Mouse (Mus musculus) stomach, embryonic 14.5 days (tissue): ENCODE results near the gene Lta. TPM values are rescaled to one million over a fixed set of nuclear protein-coding genes. Genes with fewer than 3 reads are reported as not detected.

Experiments
- ATAC-seq: fragments of 200-750 bp; cut with Nextera tagmentation; 2 replicates; pipeline ENCODE4 v1.8.0; 2017; ENCODE audit warnings: low read depth, moderate TSS enrichment; ENCODE audit not compliant: insufficient number of reproducible peaks, insufficient read depth, low FRiP score
- H3K27ac ChIP-seq: fragments of 300-500 bp; sonication (generic); 2 replicates; pipeline ENCODE4 v1.5.1; 2014; ENCODE audit warnings: mild to moderate bottlenecking, low read length, moderate library complexity, mixed read lengths
- H3K27me3 ChIP-seq: fragments of 300-500 bp; sonication (generic); 2 replicates; pipeline ENCODE4 v1.6.1; 2014; ENCODE audit warnings: low read length, control low read depth, mixed read lengths; ENCODE audit not compliant: control insufficient read depth, insufficient read depth
- H3K36me3 ChIP-seq: fragments of 300-500 bp; sonication (generic); 2 replicates; pipeline ENCODE4 v1.6.1; 2014; ENCODE audit warnings: mild to moderate bottlenecking, control low read depth, low read length, moderate library complexity, mixed read lengths; ENCODE audit not compliant: control insufficient read depth, insufficient read depth
- H3K4me1 ChIP-seq: fragments of 300-500 bp; sonication (generic); 2 replicates; pipeline ENCODE4 v1.6.1; 2014; ENCODE audit warnings: low read length, control low read depth, mixed read lengths; ENCODE audit not compliant: control insufficient read depth, insufficient read depth
- H3K4me2 ChIP-seq: fragments of 300-500 bp; sonication (generic); replicated peaks from 2 replicates; pipeline ENCODE4 v1.6.1; 2014; ENCODE audit warnings: low read depth, low read length, control low read depth
- H3K4me3 ChIP-seq: fragments of 300-500 bp; sonication (generic); 2 replicates; pipeline ENCODE4 v1.5.1; 2014; ENCODE audit warnings: low read depth, low read length, control low read depth
- H3K9ac ChIP-seq: fragments of 300-500 bp; sonication (generic); replicated peaks from 2 replicates; pipeline ENCODE4 v1.6.1; 2014; ENCODE audit warnings: low read depth, mild to moderate bottlenecking, control low read depth, low read length, moderate library complexity, mixed read lengths
- H3K9me3 ChIP-seq: fragments of 300-500 bp; sonication (generic); 2 replicates; pipeline ENCODE4 v1.6.1; 2016; ENCODE audit warnings: low read depth, low read length, control low read depth; ENCODE audit not compliant: control insufficient read depth
- WGBS: fragments of 180-500 bp; shearing (Covaris S2); extraction: QIAGEN DNeasy Blood & Tissue Kit; methylation state at CpG from one replicate; pipeline ENCODE4 v1.1.7; 2014; 5-methylcytosine and 5-hydroxymethylcytosine counted together
- polyA plus RNA-seq: library from polyadenylated mRNA; unstranded; fragments of >200 nt; fragmentation: Nextera tagmentation; extraction: Ambion mirVana; gene quantifications from 2 replicates; pipeline ENCODE4 v1.2.1, GENCODE M21; 2014

Lta gene
- polyA plus RNA-seq, 1 experiment from 2014 or later: 0.59 TPM

- Histone ChIP-seq H3K4me2 (peak overlapping the region; percentile 51), H3K9me3 (no peaks in the 10 kb centered on the region), H3K27ac (peak overlapping the region; percentile 78), H3K27me3 (no peaks in the 10 kb centered on the region), H3K9ac (0 out of 2 replicates have a peak overlapping the region, but pooled peaks have one; percentile 6), H3K36me3 (no peaks in the 10 kb centered on the region), H3K4me3 (peak overlapping the region; percentile 37), H3K4me1 (peaks cover 6% of the 10 kb centered on the region; the same call in 1 of the 2 replicates)
- 0% methylated on average over 4 of the region's 4 CpGs for WGBS
- ATAC-seq: peak; percentile 25; the same call in 1 of the 2 replicates
Observed at GRCm38 (mm10) chr17:35186681-35187080, 18.5 kb downstream of the Lta start.

GRCm38 (mm10) chr17:35185639-35186611, 19.2 kb downstream of the Lta start:
- no peaks in the 10 kb centered on the region for H3K27me3 ChIP-seq
- WGBS: 4% methylated on average over 17 of the region's 18 CpGs
- H3K4me2 ChIP-seq: peak overlapping the region; percentile 51
- ATAC-seq: peak; percentile 68
- peak overlapping the region; percentile 37 for H3K4me3 ChIP-seq
- peak overlapping the region; percentile 30; the same call in 1 of the 2 replicates for H3K9ac ChIP-seq
- H3K9me3 ChIP-seq: no peaks in the 10 kb centered on the region
- H3K36me3 ChIP-seq: no peaks in the 10 kb centered on the region
- peak overlapping the region; percentile 78 for H3K27ac ChIP-seq
- peaks cover 6% of the 10 kb centered on the region; the same call in 1 of the 2 replicates for H3K4me1 ChIP-seq

GRCm38 (mm10) chr17:35180093-35180492, 25.1 kb downstream of the Lta start:
- no peaks in the 10 kb centered on the region for H3K4me1 ChIP-seq
- no peaks in the 10 kb centered on the region for H3K36me3 ChIP-seq
- no peak overlapping the region for H3K27ac ChIP-seq
- no peak overlapping the region for H3K4me2 ChIP-seq
- H3K9me3 ChIP-seq: no peaks in the 10 kb centered on the region
- no peak overlapping the region for H3K9ac ChIP-seq
- H3K27me3 ChIP-seq: no peaks in the 10 kb centered on the region
- no peak overlapping the region for H3K4me3 ChIP-seq
- ATAC-seq: no peak
- WGBS: 87% methylated on average over 5 of the region's 5 CpGs

GRCm38 (mm10) chr17:35178528-35178927, 26.6 kb downstream of the Lta start:
- no peaks in the 10 kb centered on the region for H3K27me3 ChIP-seq
- WGBS: 14% methylated on average over 5 of the region's 5 CpGs
- no peak overlapping the region for H3K4me3 ChIP-seq
- no peaks in the 10 kb centered on the region for H3K4me1 ChIP-seq
- no peak overlapping the region for H3K9ac ChIP-seq
- H3K27ac ChIP-seq: no peak overlapping the region
- no peaks in the 10 kb centered on the region for H3K9me3 ChIP-seq
- H3K4me2 ChIP-seq: no peak overlapping the region
- no peaks in the 10 kb centered on the region for H3K36me3 ChIP-seq
- peak; percentile 79 for ATAC-seq

GRCm38 (mm10) chr17:35175968-35176367, 29.2 kb downstream of the Lta start, which contains the start of gene Aif1:
TSS of gene Aif1 (minus strand) at chr17:35176068.
- Histone ChIP-seq H3K9ac (no peak within 1 kb of the TSS), H3K4me2 (no peak within 1 kb of the TSS), H3K36me3 (no peaks in the 10 kb centered on the region), H3K27ac (no peak within 1 kb of the TSS), H3K9me3 (no peaks in the 10 kb centered on the region), H3K27me3 (no peaks in the 10 kb centered on the region), H3K4me1 (no peaks in the 10 kb centered on the region), H3K4me3 (no peak within 1 kb of the TSS)
- WGBS: 57% methylated on average over 2 of the region's 2 CpGs
- no peak for ATAC-seq

GRCm38 (mm10) chr17:35175382-35175781, 29.8 kb downstream of the Lta start:
- Histone ChIP-seq H3K27ac (no peak overlapping the region), H3K27me3 (no peaks in the 10 kb centered on the region), H3K9ac (no peak overlapping the region), H3K4me3 (no peak overlapping the region), H3K36me3 (no peaks in the 10 kb centered on the region), H3K4me2 (no peak overlapping the region), H3K9me3 (no peaks in the 10 kb centered on the region), H3K4me1 (no peaks in the 10 kb centered on the region)
- 67% methylated on average over 6 of the region's 6 CpGs for WGBS
- ATAC-seq: no peak

- H3K27ac ChIP-seq: no peak overlapping the region
- no peak for ATAC-seq
- no peaks in the 10 kb centered on the region for H3K4me1 ChIP-seq
- no peaks in the 10 kb centered on the region for H3K9me3 ChIP-seq
- H3K4me3 ChIP-seq: no peak overlapping the region
- 69% methylated on average over 8 of the region's 8 CpGs for WGBS
- H3K9ac ChIP-seq: no peak overlapping the region
- H3K27me3 ChIP-seq: no peaks in the 10 kb centered on the region
- H3K4me2 ChIP-seq: no peak overlapping the region
- H3K36me3 ChIP-seq: no peaks in the 10 kb centered on the region
Observed at GRCm38 (mm10) chr17:35174201-35174977, 30.8 kb downstream of the Lta start.

GRCm38 (mm10) chr17:35173329-35173728, 31.8 kb downstream of the Lta start:
- 86% methylated on average over 3 of the region's 3 CpGs for WGBS
- H3K4me2 ChIP-seq: no peak overlapping the region
- 0 out of 2 replicates have a peak overlapping the region, but pooled peaks have one; percentile 10 for H3K27ac ChIP-seq
- H3K27me3 ChIP-seq: no peaks in the 10 kb centered on the region
- H3K36me3 ChIP-seq: no peaks in the 10 kb centered on the region
- ATAC-seq: no peak
- no peak overlapping the region for H3K9ac ChIP-seq
- H3K4me1 ChIP-seq: no peaks in the 10 kb centered on the region
- no peaks in the 10 kb centered on the region for H3K9me3 ChIP-seq
- no peak overlapping the region for H3K4me3 ChIP-seq
